Mouse (Mus musculus) kidney, adult 2 months (tissue): ENCODE data around the gene Acsl1.

Experiments used
- CTCF ChIP-seq: fragments of 200-500 bp; conservative IDR thresholded peaks from 2 replicates; pipeline ENCODE4 v1.5.1; 2011; ENCODE audit warnings: low read depth, mild to moderate bottlenecking, control low read depth, low read length, moderate library complexity, mixed read lengths; ENCODE audit not compliant: insufficient read depth, insufficient read length
- POLR2A ChIP-seq: fragments of 200-500 bp; IDR thresholded peaks from one replicate; pipeline ENCODE4 v1.6.1; 2011; ENCODE audit warnings: low read depth, low read length, control low read depth

DNA sequence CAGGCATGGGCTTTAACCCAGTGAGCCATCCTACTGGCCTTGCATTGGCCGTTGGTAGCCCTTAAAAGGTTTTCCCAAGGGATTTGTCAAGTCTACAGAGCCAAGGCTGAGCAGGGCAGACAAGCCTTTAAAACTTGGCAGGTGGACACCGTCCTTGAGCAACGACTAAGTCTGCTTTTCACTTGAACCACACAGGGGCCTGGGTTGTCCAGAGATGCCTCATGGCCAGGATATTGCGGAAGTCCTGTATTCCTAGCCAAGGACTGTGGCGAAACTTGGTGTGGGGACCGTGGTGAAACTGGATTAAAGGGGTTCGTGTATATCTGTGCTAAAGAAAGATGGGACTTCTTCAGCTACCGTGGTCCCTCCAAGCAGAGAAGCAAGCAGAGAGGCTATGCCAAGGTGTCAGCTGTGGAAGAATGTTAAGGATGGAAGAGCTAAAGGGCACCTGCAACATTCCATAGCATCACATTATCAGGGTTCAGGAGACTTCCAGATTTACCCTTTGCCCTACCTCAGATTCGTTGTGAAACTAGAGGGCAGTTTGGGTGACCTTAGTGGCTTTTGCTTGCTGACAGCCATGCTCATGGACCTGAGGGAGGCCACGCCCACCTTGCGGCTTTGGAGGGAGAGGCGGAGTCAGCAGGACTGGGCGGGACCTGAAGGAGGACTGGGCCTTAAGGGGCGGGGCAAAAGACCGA is 596 bp upstream of the Acsl1 start:
- TF ChIP-seq CTCF (no peak), POLR2A (no peak)
